Mouse (Mus musculus) right cerebral cortex, adult 2 months (tissue): ENCODE measurements around the gene Vpreb1.

Source experiments
- DNase-seq, 2 experiments: peaks; one replicate each; pipeline ENCODE4 v3.0.0; 2021 to 2022; ENCODE audit warnings: low spot score in 2 of 2

Vpreb1 gene

DNA sequence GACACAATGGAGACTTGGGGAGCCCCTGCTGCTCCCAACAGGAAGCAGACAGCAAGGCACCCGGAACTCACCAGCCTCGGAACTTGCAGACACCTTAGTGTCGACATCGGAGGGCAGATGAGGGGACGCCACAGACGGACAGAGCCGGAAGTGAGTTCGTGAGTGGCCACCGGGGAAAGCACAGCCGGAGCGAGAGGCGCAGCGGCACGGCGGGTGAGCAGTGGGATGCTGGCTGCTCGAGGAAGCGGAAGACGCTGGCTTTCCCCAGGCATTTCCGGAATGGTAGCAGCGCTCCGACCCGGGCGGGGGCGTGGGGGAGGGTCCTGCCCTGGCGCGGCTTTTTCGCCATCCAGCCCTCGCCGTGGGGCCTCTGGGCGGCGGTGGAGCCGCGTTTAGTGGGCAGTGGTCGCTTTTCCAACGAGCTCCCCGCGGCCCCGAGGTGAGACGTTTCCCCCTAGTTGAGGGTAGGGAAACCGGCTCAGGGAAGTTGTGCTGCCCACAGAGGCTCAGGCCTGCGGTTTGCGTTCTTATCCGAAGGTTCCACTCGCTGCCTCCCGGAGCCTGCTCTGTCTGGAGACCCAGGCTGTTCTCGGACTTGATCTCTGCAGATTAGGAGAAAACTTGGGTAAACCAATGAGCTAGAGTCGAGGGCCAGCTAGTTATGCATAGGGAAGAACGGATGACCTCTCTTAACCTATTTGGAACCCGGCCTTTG is at the start of gene Vpreb1, which contains the start of gene Top3b:
Gene Vpreb1 (minus strand): TSS at position 227 of the 715 bp plus-strand sequence.
Gene Top3b (plus strand): TSS at position 120 of the 715 bp plus-strand sequence.
- DNase-seq: peak; percentile 91 to 93

GRCm38 (mm10) chr16:16918441-16919117 is 47.9 kb upstream of the Vpreb1 start:
- DNase-seq: no peak

- no peak for DNase-seq
Observed at GRCm38 (mm10) chr16:16913440-16913839, 42.8 kb upstream of the Vpreb1 start.

GRCm38 (mm10) chr16:16911641-16912597 is 41.3 kb upstream of the Vpreb1 start:
- DNase-seq: peak; percentile 67 to 68

DNA sequence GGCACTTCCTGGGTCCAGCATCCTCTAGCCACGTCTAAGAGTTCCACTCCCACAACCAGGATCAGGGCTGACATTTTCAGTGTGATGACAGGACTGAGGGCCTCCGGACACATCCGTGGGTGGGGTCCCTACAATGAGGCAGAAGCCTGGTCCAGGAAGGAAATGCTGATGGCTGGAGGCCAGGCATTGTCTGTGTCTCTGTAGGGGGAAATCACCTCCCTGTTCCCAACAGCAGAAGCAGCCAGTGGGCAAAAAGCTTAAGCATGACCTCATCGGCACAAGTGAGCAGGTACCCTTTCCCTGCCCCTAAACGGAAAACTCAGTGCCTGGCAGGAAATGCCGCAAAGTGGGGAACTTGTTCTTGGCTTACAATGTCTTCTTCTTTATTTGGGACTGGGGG is 37.2 kb upstream of the Vpreb1 start:
- DNase-seq: no peak

DNA sequence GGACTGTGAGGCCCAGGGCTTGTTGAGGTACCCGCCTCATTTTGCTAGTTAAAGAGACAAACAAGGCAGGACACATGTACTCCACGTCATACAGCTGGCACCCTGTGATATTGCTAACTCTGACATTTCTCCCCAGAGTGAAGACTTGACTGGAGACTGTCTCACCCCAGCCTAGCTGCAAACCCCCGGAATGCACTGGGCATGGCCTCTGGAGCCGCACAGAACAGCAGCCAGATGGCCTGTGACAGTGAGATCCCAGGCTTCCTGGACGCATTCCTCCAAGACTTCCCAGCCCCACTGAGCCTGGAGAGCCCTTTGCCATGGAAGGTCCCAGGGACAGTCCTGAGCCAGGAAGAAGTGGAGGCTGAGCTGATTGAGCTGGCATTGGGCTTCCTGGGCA is 32.5 kb upstream of the Vpreb1 start:
- no peak for DNase-seq

GRCm38 (mm10) chr16:16902329-16902728 is 31.7 kb upstream of the Vpreb1 start:
- no peak for DNase-seq

GRCm38 (mm10) chr16:16897056-16897584 is 26.5 kb upstream of the Vpreb1 start:
- no peak for DNase-seq

DNA sequence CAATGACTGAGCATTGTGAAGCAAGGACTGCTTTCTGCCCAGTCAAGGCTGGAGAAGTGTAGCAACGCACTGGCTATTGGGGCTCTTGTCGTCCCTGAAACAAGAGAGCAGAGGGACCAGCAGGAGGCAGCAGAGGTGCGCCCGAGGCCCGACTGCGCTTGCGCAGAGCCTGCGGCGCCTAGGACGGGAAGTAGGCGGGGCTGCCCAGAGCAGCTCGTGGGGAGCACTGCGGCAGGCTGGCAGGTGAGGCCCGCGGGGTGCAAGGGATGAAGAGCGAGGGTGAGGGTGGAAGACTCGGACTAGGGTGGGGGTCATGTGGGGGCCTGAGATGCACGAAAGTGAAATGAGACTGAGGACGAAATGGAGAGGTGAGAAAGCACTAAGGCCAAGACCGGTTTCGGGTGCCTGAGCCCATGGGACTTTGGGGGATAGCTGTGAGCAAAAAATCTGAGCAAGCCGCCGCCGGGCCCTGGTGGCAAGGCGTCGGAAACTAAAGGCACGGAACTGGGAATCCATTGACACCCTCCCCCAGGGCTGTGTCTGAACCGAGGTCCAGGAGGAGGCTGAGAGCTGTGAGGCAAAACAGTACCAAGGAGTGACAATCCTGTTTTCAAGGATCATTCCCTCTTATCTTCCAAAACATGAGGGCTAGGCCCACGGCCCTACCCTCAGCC is 25.9 kb upstream of the Vpreb1 start, which contains the start of gene Ppm1f:
Gene Ppm1f (plus strand): TSS at position 88 of the 674 bp plus-strand sequence.
- DNase-seq: peak; percentile 96 to 97

DNA sequence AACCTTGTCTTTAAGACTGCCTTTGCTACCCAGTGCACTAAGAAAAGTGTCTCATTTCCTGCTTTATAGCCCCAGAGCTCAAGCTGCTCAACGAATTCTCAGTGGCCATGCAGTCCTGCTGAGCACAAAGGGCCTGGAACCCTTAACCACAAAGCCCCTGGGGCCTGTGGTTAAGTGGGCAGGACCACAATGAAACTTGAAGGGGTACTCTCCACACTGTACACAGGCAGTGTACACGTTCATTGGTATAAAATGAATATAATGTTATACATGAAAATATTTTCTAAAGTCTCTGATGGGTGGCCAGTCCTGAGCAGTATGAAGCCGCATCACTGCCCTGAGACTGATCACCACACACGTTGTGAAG is 25.4 kb upstream of the Vpreb1 start:
- no peak for DNase-seq

- no peak for DNase-seq
Observed at GRCm38 (mm10) chr16:16892366-16892765, 21.7 kb upstream of the Vpreb1 start.

DNA sequence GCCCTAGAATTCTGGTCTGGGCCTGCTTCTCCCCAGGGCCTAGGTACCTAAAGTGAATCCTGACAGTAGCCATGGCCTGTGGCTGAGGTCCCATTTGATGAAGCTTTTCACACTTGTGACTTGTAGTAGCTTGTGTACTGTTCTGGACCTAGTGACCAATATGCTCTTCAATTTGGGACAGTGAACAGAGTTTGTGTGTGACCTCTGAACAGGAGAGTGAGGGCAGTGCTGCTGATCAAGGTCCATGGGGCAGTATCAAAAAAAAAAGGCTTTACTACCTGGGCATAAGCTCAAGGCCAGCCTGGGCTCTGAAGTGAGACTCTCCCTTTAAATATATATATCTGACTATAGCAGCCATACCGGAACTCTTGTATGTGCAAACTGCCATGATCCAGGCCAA is 17.7 kb upstream of the Vpreb1 start:
- DNase-seq: no peak

- DNase-seq: no peak
Observed at GRCm38 (mm10) chr16:16879025-16879424, 8.4 kb upstream of the Vpreb1 start.

DNA sequence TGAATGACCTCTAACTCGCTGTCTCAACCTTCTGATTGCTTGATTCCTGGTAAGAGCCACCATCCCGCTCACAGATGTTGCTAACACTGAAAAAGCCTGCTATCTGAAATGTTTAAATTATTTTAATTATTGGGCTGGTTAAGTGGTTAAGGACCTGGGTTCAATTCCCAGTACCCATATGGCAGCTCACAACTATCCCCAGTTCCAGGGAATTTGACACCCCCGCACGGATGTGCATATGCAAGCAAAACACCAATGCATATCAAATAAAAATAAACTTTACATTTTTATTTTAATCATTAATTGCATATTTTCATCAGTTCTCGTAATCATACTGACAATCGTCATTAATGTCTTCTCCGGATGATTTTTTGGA is 414 bp downstream of the Vpreb1 start:
- no peak for DNase-seq

- no peak for DNase-seq
Observed at GRCm38 (mm10) chr16:16865696-16866561, 4.7 kb downstream of the Vpreb1 start.

- peak in 1 of 2 experiments; percentile 0 for DNase-seq
Observed at GRCm38 (mm10) chr16:16865217-16865616, 5.4 kb downstream of the Vpreb1 start.

GRCm38 (mm10) chr16:16863978-16864377 is 6.7 kb downstream of the Vpreb1 start, which contains the start of gene Igll1:
Gene Igll1, minus strand, starts transcription at chr16:16863985.
- DNase-seq: no peak

DNA sequence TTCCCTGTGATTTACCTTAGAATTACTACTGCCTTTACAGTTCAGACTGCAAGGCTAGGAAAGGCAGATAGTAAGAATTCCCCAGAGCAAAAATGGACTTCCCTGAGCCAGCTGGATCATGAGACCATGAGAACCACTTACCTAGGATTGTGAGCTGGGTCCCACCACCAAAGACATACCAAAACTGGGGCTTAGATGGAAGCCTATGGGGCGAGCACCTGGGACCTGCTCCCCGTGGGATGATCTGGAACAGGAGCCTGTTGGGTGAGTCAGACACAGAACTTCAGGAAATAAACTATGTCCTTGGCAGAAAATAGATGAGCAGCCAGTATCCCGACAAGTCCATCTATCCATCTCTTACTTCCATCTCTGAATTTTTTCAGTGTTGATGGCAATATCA is 8.4 kb downstream of the Vpreb1 start:
- DNase-seq: no peak

- no peak for DNase-seq
Observed at GRCm38 (mm10) chr16:16856731-16857476, 13.7 kb downstream of the Vpreb1 start.
